Mouse (Mus musculus): ENCODE measurements at regions not wholly inside any gene's neighbourhood (a gene's known extent, or its start where the extent isn't known, plus 50 kb on each side); places are given as distances from the start of the nearest gene placed in this dataset.

GRCm38 (mm10) chr6:99824808-99825207, 98.6 kb upstream of the Prok2 start:
- no peak for DNase-seq (ENCODE audit: low spot score in 2 of 2)

DNA sequence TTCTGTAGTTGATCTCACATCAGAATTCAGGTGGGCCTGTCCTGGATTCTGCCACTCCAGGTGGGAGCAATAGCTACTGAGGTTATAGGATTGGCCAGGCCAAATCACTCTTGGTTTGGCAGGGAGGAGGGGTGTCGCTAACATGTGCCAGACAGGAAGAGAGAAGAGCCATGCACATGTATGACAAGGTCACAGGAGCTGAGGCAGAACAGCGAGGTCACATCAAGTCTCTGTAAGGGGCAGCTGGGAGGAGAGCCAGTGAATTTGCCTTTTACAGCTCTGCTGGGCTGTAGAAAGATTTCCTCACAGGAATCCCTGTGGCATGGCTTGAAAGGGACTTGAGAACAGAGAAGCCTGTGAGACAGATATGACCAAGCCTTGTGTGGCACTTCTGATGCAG, 96.3 kb upstream of the Prok2 start:
- no peak for DNase-seq (ENCODE audit: low spot score in 2 of 2)

- no peak for DNase-seq (ENCODE audit: low spot score in 2 of 2)
These were observed 93.2 kb upstream of the Prok2 start for GRCm38 (mm10) chr6:99819255-99819929.

GRCm38 (mm10) chr6:99818486-99818885, 92.3 kb upstream of the Prok2 start:
- DNase-seq (ENCODE audit: low spot score in 2 of 2): no peak

GRCm38 (mm10) chr6:99817245-99817644, 91.1 kb upstream of the Prok2 start:
- no peak for DNase-seq (ENCODE audit: low spot score in 2 of 2)

- DNase-seq (ENCODE audit: low spot score in 2 of 2): no peak
These were observed 86.9 kb upstream of the Prok2 start for GRCm38 (mm10) chr6:99813102-99813501.

DNA sequence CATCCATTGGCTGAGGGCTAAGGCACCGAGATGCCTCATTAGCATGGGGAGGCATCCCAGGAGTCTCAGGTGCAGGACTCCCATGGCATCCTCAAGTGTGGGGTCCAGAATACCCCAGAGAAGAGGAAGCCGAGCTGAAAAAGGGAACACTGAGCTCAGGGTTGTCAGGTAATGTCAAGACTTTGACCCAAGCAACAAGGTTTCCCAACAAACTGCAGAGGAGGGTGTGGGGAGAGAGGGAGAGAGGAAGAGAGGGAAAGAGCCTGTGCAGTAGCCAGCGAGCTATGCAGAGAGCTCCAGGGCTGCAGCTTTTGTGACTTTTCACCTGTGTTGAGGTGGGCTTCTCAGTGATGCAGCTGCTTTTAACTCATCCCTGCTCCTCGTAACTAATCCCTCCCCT, 85.7 kb upstream of the Prok2 start:
- no peak for DNase-seq (ENCODE audit: low spot score in 2 of 2)

DNA sequence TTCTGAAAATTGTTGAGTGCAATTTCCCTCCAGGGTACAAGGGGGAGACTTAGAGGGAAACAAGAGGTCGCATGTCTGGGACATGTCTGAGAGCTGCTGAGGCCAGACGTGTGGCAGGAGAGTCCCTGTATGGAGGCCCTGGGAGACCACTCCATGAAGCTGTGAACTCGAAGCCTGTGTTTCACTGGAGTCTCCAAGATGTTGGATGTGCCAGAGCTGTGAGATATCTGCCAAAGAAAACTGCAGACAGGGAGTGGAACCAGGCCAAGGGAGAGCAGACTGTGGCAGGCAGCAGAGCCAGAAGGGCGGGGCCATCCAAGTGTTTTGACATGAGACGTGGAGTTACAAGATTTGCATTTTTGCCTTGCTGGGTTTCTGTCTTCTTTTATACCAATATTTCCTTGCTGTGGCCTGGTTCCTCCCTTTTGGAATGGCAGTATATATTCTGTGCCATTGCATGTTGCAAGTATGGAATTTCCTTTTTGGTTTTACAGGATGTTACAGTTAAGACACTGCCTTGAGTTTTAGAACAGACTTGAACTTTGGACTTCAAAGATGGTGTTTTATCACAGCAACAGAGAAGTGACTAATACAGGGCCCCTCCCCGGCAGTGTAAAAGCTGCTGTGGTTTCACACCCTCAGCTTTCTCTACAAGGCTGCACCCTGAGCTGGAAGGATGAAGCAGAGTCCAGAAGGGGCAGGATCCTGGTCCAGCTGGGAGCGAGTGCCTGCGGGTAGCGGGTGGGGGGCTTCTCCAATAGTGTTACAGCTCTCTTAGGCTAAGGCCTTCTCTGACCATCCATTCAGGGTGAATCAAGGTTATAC, 85.0 kb upstream of the Prok2 start:
- peak; percentile 35 to 41 for DNase-seq (ENCODE audit: low spot score in 2 of 2)

DNA sequence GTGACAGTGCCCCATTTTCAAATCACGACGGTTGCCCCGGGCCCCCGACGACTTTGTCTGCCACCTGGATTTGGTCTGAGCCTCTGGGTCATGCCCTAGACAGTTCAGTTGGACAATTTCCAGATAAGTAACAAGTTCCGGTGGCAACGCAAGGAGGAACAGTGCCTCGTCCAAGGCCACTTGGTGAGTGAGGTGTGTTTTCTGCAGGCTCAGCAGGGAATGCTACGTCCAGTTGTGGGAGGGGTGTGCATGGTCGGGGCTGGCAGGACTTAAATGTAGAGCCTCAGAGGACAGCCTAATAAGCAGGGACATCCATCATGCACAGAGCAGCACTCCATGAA, 78.7 kb upstream of the Prok2 start:
- no peak for DNase-seq (ENCODE audit: low spot score in 2 of 2)

GRCm38 (mm10) chr6:99803983-99804904, 78.1 kb upstream of the Prok2 start:
- DNase-seq (ENCODE audit: low spot score in 2 of 2): peak; percentile 97 to 98

DNA sequence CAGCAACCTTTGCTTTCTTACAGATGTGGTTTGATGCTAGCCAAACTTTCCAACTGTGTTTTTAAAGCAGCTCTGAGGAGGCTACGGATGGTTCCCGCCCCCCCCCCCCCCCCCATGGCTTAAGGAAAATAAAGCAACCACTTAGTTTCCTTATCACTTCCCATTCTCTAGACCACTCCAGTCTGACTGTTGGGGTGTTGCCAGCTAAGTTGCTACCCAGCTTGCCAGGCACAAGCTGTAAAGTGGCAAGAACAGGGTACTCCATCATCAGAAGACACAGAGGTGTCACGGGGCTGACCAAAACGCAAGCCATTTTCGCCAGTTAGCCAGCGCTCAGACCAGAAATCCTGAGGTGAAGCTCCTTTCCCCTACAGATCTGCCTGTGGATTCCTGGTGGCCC, 74.7 kb upstream of the Prok2 start:
- DNase-seq (ENCODE audit: low spot score in 2 of 2): no peak

- no peak for DNase-seq (ENCODE audit: low spot score in 2 of 2)
These were observed 74.1 kb upstream of the Prok2 start for GRCm38 (mm10) chr6:99800324-99800723.

DNA sequence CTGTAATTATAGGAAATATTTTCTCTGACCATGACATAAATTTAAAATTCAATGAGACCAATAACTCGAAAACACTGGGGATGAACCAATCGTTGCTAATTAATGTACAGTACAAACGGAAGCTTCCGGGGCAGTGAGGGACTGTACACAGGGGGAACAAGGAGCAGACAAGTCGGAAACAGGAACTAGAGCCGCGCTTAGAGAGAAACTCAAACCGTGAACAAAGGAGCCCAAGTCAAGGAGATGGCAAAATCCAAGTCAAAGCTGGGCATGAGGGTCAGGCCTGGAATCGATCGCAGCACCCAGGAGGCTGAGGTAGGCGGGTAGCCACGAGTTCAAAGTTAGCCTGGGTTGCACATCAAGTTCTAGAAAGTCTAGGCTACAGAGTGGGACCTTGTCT, 70.2 kb upstream of the Prok2 start:
- no peak for DNase-seq (ENCODE audit: low spot score in 2 of 2)

DNA sequence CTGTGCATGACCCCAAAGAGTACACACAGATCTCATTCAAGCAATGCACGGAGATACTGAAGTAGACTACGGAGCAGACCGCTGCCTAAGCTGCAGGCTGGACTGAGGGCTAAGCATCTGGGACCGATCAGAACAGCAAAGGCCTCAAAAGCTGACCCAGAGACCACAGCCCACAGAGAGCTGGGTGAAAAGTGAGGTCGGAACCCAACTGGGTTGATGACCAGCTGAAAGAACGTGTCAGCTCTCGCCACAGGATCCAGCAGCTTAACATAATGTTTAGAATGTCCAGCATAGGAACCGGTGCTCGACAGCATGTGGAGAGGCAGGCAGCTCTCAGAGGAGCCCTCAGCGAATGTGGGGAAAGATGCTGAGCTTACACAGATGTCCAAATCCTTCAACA, 67.4 kb upstream of the Prok2 start:
- no peak for DNase-seq (ENCODE audit: low spot score in 2 of 2)

DNA sequence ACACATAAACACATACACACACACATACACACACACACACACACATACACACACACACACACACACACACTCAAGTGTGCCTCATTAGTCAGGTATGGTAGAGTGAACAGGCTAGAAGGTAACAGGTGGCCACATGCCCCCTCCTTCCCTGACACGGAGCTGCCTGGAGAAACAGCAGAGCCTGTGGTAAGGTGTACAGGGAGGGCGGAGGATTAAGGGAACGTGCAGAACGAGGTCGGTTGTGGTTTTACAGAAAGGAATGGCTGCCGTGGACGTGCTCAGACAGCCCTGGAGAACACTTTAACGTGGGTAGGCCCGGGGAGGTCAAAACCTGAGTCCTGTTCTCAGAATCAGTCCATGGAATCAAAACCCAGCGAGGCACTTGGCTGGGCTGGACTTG, 66.2 kb upstream of the Prok2 start:
- no peak for DNase-seq (ENCODE audit: low spot score in 2 of 2)

- no peak for DNase-seq (ENCODE audit: low spot score in 2 of 2)
These were observed 60.8 kb upstream of the Prok2 start for GRCm38 (mm10) chr6:99786977-99787376.

- no peak for DNase-seq (ENCODE audit: low spot score in 2 of 2)
These were observed 59.0 kb upstream of the Prok2 start for GRCm38 (mm10) chr6:99785212-99785611.

DNA sequence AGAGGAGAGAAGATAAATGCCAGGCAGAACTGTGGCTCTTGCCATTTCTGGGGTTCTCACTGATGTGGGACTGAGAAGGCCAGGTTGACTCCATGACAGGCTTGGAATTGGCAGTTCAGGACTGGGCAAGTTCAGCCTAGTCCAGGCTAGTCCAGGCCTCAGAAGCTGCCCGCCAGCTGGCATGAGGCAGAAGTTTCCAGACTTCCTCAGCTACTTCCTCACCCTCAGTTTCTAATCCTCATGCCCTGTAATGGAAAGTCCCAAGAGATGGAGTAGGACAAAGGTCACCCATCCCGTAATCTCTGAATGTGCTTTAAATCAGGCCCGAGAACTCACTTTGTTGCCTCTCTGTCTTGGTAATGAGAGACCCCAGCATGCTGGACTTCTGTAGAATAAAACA, 58.6 kb upstream of the Prok2 start:
- no peak for DNase-seq (ENCODE audit: low spot score in 2 of 2)

DNA sequence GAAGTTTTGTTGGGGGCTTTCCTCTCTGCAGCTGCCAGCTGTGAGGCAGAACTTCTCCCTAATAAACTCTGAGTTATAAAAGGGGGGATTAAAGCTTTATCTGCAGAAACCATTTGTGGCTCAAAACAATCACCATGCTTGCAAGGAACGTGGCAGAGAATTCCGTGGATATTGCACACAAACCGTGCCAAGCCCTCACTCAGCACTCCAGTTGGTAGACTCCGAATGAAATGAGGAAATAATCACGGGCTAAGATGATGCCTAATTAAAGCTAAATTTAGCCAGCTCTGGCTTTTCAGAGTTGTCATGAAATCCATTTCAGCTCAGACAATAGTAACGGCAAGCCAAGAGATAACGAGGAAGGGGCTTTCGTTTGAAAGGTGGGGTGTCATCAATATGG, 58.1 kb upstream of the Prok2 start:
- no peak for DNase-seq (ENCODE audit: low spot score in 2 of 2)

GRCm38 (mm10) chr6:99782996-99783395, 56.8 kb upstream of the Prok2 start:
- DNase-seq (ENCODE audit: low spot score in 2 of 2): peak; percentile 18 to 27
